19 mouse cellular contexts compared by ENCODE assay signal in genomic region chr14:9788402-9788950, GRCm38 (mm10).
"Had no signal": no experiment of that assay in that cellular context is flagged by ENCODE, and none has a peak within 500 bp of the region (broad histone marks: within the 10 kb centered on the region; RNA-seq: fewer than 3 reads in every experiment).

No protein-coding gene starts in this region.

- H3K4me2 ChIP-seq: liver, embryonic 13.5 days; midbrain, embryonic 13.5 days; neural tube, embryonic 13.5 days; stomach, embryonic 15.5 days had no signal

- H3K27me3 ChIP-seq: liver, embryonic 13.5 days; megakaryocyte, embryonic 14.5 days; midbrain, embryonic 13.5 days; neural tube, embryonic 13.5 days; stomach, embryonic 15.5 days had no signal

- ATAC-seq: midbrain, embryonic 13.5 days; midbrain, embryonic 16.5 days had no signal

- H3K9ac ChIP-seq: liver, embryonic 13.5 days; midbrain, embryonic 13.5 days; neural tube, embryonic 13.5 days; stomach, embryonic 15.5 days had no signal

- H3K4me1 ChIP-seq: liver, embryonic 13.5 days; megakaryocyte, embryonic 14.5 days; stomach, embryonic 15.5 days had no signal

- H3K36me3 ChIP-seq: liver, embryonic 13.5 days; midbrain, embryonic 10.5 days; midbrain, embryonic 13.5 days; neural tube, embryonic 13.5 days; stomach, embryonic 15.5 days had no signal

- H3K27ac ChIP-seq: left cerebral cortex, adult 2 months; liver, embryonic 13.5 days; midbrain, embryonic 10.5 days; midbrain, embryonic 13.5 days; neural tube, embryonic 13.5 days; stomach, embryonic 15.5 days had no signal

- DNase-seq: kidney, adult 8-10 months; kidney, postnatal 25 days; layer of hippocampus, postnatal 36 days; liver, embryonic 13.5 days; lung, adult 2 months; lung, postnatal 36 days; retina, postnatal 1 day; right cerebral cortex, postnatal 25 days; spleen, adult 18-20 months; thymus, adult 18-20 months; thymus, postnatal 36 days had no signal

- H3K4me3 ChIP-seq: left cerebral cortex, adult 2 months; liver, embryonic 13.5 days; megakaryocyte, embryonic 14.5 days; midbrain, embryonic 10.5 days; midbrain, embryonic 13.5 days; myocyte; neural tube, embryonic 13.5 days; stomach, embryonic 15.5 days had no signal

- H3K9me3 ChIP-seq: liver, embryonic 13.5 days; midbrain, embryonic 10.5 days; midbrain, embryonic 13.5 days; neural tube, embryonic 13.5 days; stomach, embryonic 15.5 days had no signal
